In the genomic region with DNA sequence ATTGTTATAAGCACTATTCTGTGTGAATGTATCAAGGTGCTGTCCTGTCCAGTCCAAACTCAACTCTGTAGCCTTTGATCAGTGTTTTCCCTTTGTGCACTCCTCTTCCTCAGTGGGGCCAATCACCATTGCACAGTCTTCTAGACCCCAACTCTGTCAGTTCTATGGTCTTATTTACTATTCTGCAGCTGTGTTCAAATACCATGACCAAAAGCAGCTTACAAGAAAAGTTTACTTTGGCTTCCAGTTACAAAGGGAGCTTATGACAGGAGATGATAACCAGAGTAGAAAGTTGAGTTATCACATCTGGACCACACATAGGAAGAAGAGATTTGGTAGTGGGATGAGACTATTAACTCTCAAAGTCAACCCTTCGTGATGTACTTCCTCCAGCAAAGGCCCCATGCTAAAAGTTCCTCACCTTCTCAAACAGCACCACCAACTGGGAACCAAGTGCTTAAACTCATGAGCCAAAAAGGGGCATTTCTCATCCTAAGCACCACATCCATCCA, we compare ENCODE assay signal across 22 mouse cellular contexts. TPM values are rescaled to one million over a fixed set of nuclear protein-coding genes. Genes with fewer than 3 reads are reported as not detected.
DNase-seq lines count a peak whose midpoint lies in the region; ATAC-seq and TF ChIP-seq lines count a peak whose summit lies in the region.
"Had no signal": no experiment of that assay in that cellular context is flagged by ENCODE, and none has a peak within 500 bp of the region (broad histone marks: within the 10 kb centered on the region; RNA-seq: fewer than 3 reads in every experiment).

No protein-coding gene starts in this region.

- H3K9me3 ChIP-seq in kidney, embryonic 15.5 days (replicated peaks): no peaks in the 10 kb centered on the region
- no peaks in the 10 kb centered on the region for H3K9me3 ChIP-seq in lung, embryonic 15.5 days
- no peaks in the 10 kb centered on the region for H3K9me3 ChIP-seq in lung, postnatal 0 days (ENCODE audit: low read length)
- no peaks in the 10 kb centered on the region for H3K9me3 ChIP-seq in stomach, postnatal 0 days (ENCODE audit: control insufficient read depth, low read length)
- H3K9me3 ChIP-seq: forebrain, embryonic 15.5 days; G1E; heart, embryonic 13.5 days had no signal

- H3K36me3 ChIP-seq in kidney, embryonic 15.5 days: no peaks in the 10 kb centered on the region
- H3K36me3 ChIP-seq in lung, embryonic 15.5 days: no peaks in the 10 kb centered on the region
- H3K36me3 ChIP-seq in lung, postnatal 0 days (ENCODE audit: insufficient read depth, low read length): no peaks in the 10 kb centered on the region
- no peaks in the 10 kb centered on the region for H3K36me3 ChIP-seq in stomach, postnatal 0 days (ENCODE audit: control insufficient read depth, insufficient read depth, low read length)
- H3K36me3 ChIP-seq: forebrain, embryonic 15.5 days; G1E; heart, embryonic 13.5 days had no signal

- WGBS in kidney, embryonic 15.5 days: 45% methylated on average over 1 of the region's 1 CpGs
- 35% methylated on average over 1 of the region's 1 CpGs for WGBS in lung, embryonic 15.5 days
- 40% methylated on average over 1 of the region's 1 CpGs for WGBS in lung, postnatal 0 days
- WGBS in stomach, postnatal 0 days: 42% methylated on average over 1 of the region's 1 CpGs

- no peak overlapping the region for H3K4me3 ChIP-seq in kidney, embryonic 15.5 days (replicated peaks)
- no peak overlapping the region for H3K4me3 ChIP-seq in lung, embryonic 15.5 days
- H3K4me3 ChIP-seq in lung, postnatal 0 days (ENCODE audit: low read depth, low read length): no peak overlapping the region
- no peak overlapping the region for H3K4me3 ChIP-seq in stomach, postnatal 0 days (ENCODE audit: low read depth, low read length)
- H3K4me3 ChIP-seq: forebrain, embryonic 15.5 days; heart, embryonic 13.5 days had no signal

- no peaks in the 10 kb centered on the region for H3K27me3 ChIP-seq in kidney, embryonic 15.5 days
- no peaks in the 10 kb centered on the region for H3K27me3 ChIP-seq in lung, embryonic 15.5 days
- no peaks in the 10 kb centered on the region for H3K27me3 ChIP-seq in lung, postnatal 0 days (replicated peaks; ENCODE audit: insufficient read depth, low read length)
- H3K27me3 ChIP-seq in stomach, postnatal 0 days (ENCODE audit: control insufficient read depth, insufficient read depth, low read length): no peaks in the 10 kb centered on the region
- H3K27me3 ChIP-seq: forebrain, embryonic 15.5 days; heart, embryonic 13.5 days had no signal

- H3K4me1 ChIP-seq in kidney, embryonic 15.5 days: 0 out of 2 replicates have a peak, but pooled peaks cover 2% of the 10 kb centered on the region
- no peaks in the 10 kb centered on the region for H3K4me1 ChIP-seq in lung, embryonic 15.5 days
- no peaks in the 10 kb centered on the region for H3K4me1 ChIP-seq in lung, postnatal 0 days (ENCODE audit: insufficient read depth, low read depth, low read length)
- no peaks in the 10 kb centered on the region for H3K4me1 ChIP-seq in stomach, postnatal 0 days (replicated peaks; ENCODE audit: control insufficient read depth, insufficient read depth)
- H3K4me1 ChIP-seq: forebrain, embryonic 15.5 days had no signal

- no peak for DNase-seq in cerebellum, postnatal 25 days
- DNase-seq in kidney, adult 11 months: no peak
- DNase-seq in lung, postnatal 0 days (ENCODE audit: low spot score): no peak
- no peak for DNase-seq in stomach, postnatal 0 days (ENCODE audit: low spot score)
- no peak for DNase-seq in thymus, postnatal 4 days
- DNase-seq: adrenal gland, postnatal 10 days; B cell, adult 2 months; gastrocnemius, postnatal 36 days; heart, adult 11 months; heart, postnatal 36 days had no signal

- TF ChIP-seq CTCF in lung, postnatal 0 days (IDR thresholded peaks at IDR 0.05): no peak
- peak; percentile 19; the same call in 1 of the 2 replicates for TF ChIP-seq CTCF in stomach, postnatal 0 days (IDR thresholded peaks at IDR 0.05; ENCODE audit: low read depth)

- ATAC-seq in cerebellum, adult (ENCODE audit: insufficient number of reproducible peaks, low FRiP score, low TSS enrichment): peak; percentile 2; the same call in 1 of the 2 replicates
- peak; percentile 70 for ATAC-seq in kidney, embryonic 15.5 days (replicated peaks; ENCODE audit: low FRiP score)
- peak; percentile 46; the same call in 1 of the 2 replicates for ATAC-seq in lung, embryonic 15.5 days (ENCODE audit: borderline replicate concordance, extremely low read depth, low FRiP score, low TSS enrichment)
- no peak for ATAC-seq in lung, postnatal 0 days
- no peak for ATAC-seq in stomach, postnatal 0 days (ENCODE audit: low FRiP score, low TSS enrichment)
- ATAC-seq: CD4-positive, CD25-positive, alpha-beta regulatory T cell, adult 4 months; forebrain, embryonic 15.5 days had no signal

- no peak overlapping the region for H3K9ac ChIP-seq in kidney, embryonic 15.5 days
- no peak overlapping the region for H3K9ac ChIP-seq in lung, embryonic 15.5 days
- H3K9ac ChIP-seq in lung, postnatal 0 days (replicated peaks; ENCODE audit: low read depth): no peak overlapping the region
- H3K9ac ChIP-seq in stomach, postnatal 0 days (ENCODE audit: low read length): no peak overlapping the region
- H3K9ac ChIP-seq: forebrain, embryonic 15.5 days; heart, embryonic 13.5 days had no signal

- H3K27ac ChIP-seq in kidney, embryonic 15.5 days: no peak overlapping the region
- H3K27ac ChIP-seq in lung, embryonic 15.5 days: no peak overlapping the region
- H3K27ac ChIP-seq in lung, postnatal 0 days (ENCODE audit: low read length): no peak overlapping the region
- no peak overlapping the region for H3K27ac ChIP-seq in stomach, postnatal 0 days (replicated peaks)
- H3K27ac ChIP-seq: forebrain, embryonic 15.5 days; heart, embryonic 13.5 days had no signal

- TF ChIP-seq EP300 in lung, postnatal 0 days (IDR thresholded peaks at IDR 0.05): no peak
- TF ChIP-seq EP300 in stomach, postnatal 0 days (optimal IDR thresholded peaks at IDR 0.05): no peak

- H3K4me2 ChIP-seq in kidney, embryonic 15.5 days: no peak overlapping the region
- H3K4me2 ChIP-seq in lung, embryonic 15.5 days: no peak overlapping the region
- H3K4me2 ChIP-seq in lung, postnatal 0 days (replicated peaks; ENCODE audit: low read depth, low read length): no peak overlapping the region
- no peak overlapping the region for H3K4me2 ChIP-seq in stomach, postnatal 0 days (replicated peaks; ENCODE audit: low read depth)
- H3K4me2 ChIP-seq: forebrain, embryonic 15.5 days; heart, embryonic 13.5 days had no signal

RNA-seq across cellular contexts. Expression of a gene that starts 58.1 kb away (rescaled TPM):
- not detected in 2 replicates for polyA plus RNA-seq in kidney, embryonic 15.5 days (2015; fragmentation: Nextera tagmentation; extraction: Ambion mirVana)
- 0.20 TPM in 1 of 2 replicates, not detected in the other for polyA plus RNA-seq in lung, embryonic 15.5 days (2015; fragmentation: Nextera tagmentation; extraction: Ambion mirVana)
- not detected in 2 replicates for polyA plus RNA-seq in lung, postnatal 0 days (2015; fragmentation: Nextera tagmentation; extraction: Ambion mirVana)
- polyA plus RNA-seq in stomach, postnatal 0 days (2015; fragmentation: Nextera tagmentation; extraction: Ambion mirVana): not detected in 2 replicates
- polyA plus RNA-seq: brain, embryonic 14.5 days; CD4-positive, CD25-positive, alpha-beta regulatory T cell, adult 4 months; embryonic facial prominence, embryonic 11.5 days; forebrain, embryonic 11.5 days; forebrain, embryonic 15.5 days; heart, embryonic 13.5 days; heart, postnatal 0 days; hindbrain, embryonic 11.5 days had no signal

Comparison
In these comparisons a context has a peak if more than half of its experiments do, and no peak if none do; other contexts are left out.
1. ATAC-seq: peak in cerebellum, adult (single experiment), kidney, embryonic 15.5 days (single experiment) and lung, embryonic 15.5 days (single experiment); none in lung, postnatal 0 days (single experiment) and stomach, postnatal 0 days (single experiment).